Mouse (Mus musculus): ENCODE data around the gene Yrdc.

DNA sequence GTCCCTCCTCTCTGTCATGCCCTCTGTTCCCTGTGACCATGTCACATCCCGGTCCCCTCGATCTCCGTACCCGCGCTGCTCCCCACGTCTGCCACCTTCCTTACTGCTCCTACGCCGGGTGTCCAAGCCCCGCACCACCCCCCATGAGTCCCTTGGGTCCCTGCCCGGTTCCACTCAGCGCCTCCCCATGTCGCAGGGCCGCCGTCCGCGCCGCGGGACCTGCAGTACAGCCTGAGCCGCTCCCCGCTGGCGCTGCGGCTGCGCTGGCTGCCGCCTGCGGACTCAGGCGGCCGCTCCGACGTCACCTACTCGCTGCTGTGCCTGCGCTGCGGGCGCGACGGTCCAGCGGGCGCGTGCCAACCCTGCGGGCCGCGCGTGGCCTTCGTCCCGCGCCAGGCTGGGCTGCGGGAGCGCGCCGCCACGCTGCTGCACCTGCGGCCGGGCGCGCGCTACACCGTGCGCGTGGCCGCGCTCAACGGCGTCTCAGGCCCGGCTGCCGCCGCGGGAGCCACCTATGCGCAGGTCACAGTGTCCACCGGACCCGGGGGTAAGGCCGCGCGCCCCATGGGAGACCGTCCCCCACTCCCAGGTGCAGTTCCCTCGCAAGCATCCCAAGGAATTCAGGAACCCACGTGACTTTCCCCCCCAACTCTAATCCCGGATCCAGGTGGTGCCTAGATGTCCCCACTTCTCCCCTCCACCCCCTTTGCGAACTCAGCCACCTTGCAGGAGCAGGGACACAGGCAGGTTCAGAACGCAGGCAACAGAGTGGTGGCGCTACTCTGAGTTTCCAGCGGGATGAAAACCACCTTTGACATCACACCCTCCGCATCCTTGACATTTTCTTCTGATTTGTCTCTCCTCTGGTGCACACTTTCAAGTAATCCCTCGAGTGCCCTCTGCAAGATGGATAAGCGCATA lies 44.3 kb downstream of the Yrdc start:
- TF ChIP-seq CTCF (conservative IDR thresholded peaks at IDR 0.05; ENCODE audit: low read length) (no peak), POU5F1 (IDR thresholded peaks at IDR 0.05; ENCODE audit: borderline replicate concordance, low read length) (no peak), NANOG (IDR thresholded peaks at IDR 0.05; ENCODE audit: borderline replicate concordance, low read length) (no peak)
